Mouse (Mus musculus): ENCODE data around the gene Vav3.

Gene Vav3

DNA sequence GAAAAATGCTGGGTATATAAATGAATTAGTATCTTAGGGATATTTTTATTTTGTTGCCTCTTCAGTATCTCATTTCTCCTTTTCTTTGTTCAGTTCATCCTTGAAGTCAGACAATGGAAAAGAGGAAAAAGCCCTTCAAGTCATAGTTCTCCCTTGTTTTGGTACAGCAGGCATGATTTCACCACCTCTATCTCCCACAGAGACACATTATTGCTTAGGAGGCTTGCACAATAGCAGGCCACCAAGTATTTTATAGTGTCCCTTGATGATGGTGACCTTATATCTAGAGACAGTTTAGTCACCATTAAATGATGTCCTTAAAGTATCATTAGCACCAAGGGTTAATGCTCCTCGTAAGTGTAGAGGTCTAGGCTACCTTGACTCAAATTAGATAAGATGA, 171.4 kb downstream of the Vav3 start:
- DNase-seq (ENCODE audit: low spot score): no peak

DNA sequence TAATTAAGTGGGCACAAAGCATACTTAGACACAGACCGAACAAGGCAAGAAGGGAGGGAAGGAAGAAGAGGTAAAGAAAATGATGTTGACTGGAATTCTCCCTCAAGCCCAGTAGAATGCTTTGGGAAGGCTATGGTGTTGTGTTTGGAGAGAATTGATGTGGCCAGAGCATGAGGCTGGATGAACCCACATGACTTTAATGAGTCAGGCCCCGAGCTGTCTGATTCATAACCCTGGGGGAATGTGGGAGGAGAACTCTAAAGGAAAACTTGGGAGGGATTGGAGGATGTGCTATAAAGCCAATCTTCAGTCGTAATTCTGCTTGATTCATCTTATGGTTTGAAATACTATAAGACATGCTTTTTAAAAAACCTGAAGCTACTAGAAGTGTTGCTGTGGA, 175.0 kb downstream of the Vav3 start:
- no peak for DNase-seq (ENCODE audit: low spot score)

GRCm38 (mm10) chr3:109516372-109516771, 175.9 kb downstream of the Vav3 start:
- DNase-seq (ENCODE audit: low spot score): no peak

DNA sequence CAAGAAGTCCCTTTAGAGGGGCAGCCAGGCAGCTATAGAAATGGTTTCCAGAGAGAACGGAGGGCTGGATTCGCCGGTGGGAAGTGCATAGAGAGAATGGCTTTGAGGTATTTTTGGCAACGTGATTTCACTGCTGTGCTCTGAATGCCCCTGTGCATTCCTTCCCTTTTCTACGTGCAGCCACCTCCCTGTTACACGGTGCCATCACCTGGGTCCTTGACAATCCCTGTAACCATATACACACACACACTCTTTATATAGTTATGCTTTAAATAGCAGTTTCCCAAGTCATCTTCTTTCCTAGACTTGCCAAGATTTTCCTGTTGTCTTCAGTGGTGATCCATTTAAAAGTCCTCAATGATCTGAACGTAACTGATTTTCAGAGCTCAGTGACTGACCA, 181.7 kb downstream of the Vav3 start:
- no peak for DNase-seq (ENCODE audit: low spot score)

DNA sequence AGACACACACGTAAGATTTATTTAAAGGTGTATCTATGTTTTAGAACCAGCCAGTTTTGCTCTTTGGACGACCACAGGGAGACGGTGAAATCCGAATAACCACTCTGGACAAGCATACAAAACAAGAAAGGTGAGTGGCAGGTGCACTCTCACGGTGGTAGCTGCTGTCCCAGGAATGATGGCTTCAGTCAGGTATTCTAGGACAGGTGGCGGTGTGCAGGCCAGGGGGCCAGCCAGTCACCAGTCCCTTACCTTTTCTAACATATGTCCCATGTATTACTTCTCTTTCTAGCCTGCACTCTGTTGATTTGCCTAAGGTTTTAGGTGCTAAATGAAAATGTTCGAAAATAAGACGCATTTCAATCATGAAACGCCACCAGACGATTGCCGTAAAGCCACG, 185.4 kb downstream of the Vav3 start:
- no peak for DNase-seq (ENCODE audit: low spot score)

GRCm38 (mm10) chr3:109526246-109526645, 185.8 kb downstream of the Vav3 start:
- DNase-seq (ENCODE audit: low spot score): peak; percentile 65

- no peak for DNase-seq (ENCODE audit: low spot score)
These were observed 186.2 kb downstream of the Vav3 start for GRCm38 (mm10) chr3:109526651-109527050.

DNA sequence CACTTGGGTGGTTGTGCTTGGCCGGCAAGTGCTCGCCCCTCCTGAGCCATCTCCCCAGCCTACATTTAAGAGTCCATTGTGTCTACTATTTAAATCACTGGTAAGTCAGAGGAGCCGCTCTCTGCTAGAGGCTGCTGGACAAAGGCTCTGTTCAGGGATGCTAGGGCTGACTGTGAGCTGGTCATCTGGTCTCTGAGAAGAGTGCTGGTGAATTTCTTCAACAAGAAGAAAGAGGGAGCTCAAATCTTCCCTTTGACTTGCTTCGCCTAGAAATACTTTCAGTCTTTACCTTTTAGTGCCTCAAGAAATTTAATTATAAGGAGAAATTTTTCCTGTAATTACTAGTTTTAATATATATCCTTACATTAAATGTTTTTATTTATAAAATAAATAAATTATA, 188.2 kb downstream of the Vav3 start:
- no peak for DNase-seq (ENCODE audit: low spot score)

DNA sequence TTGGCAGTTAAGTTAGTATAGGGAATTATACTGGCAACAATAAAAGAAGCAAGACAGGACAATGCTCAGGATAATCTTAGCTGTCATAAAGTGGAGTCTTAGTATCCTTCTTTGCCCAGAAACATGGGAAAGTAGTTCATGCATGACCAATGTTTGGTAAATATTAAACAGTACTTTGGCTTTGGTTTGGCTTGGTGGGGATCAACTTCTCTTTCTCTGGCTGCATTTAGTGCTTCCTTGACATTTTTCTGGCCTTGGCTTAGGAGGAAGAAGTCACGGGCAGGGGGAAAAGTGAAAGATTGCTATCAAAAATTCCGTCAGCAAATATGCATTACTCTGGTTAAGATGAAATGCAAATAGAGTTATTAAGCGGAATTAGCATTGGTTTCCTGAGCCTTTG, 197.2 kb downstream of the Vav3 start:
- no peak for DNase-seq (ENCODE audit: low spot score)

DNA sequence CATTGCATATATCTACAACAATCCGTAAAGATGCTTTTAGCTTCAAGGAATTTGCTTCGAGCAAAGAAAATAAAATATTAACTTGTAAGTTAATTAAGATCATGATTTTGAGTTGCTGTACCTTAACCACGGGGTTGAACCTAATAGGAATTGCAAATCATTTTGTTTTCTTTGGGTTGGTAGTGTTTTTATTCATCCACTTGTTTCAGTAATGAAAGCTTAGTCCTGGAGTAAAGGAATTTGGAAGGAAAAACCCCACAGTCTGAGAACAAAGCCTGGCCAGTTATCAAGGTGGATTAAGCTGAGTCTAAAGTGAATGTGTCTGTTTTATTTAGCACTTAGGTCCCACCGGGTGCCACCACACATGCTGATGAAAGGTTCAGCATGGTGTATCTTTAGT, 199.6 kb downstream of the Vav3 start:
- no peak for DNase-seq (ENCODE audit: low spot score)

DNA sequence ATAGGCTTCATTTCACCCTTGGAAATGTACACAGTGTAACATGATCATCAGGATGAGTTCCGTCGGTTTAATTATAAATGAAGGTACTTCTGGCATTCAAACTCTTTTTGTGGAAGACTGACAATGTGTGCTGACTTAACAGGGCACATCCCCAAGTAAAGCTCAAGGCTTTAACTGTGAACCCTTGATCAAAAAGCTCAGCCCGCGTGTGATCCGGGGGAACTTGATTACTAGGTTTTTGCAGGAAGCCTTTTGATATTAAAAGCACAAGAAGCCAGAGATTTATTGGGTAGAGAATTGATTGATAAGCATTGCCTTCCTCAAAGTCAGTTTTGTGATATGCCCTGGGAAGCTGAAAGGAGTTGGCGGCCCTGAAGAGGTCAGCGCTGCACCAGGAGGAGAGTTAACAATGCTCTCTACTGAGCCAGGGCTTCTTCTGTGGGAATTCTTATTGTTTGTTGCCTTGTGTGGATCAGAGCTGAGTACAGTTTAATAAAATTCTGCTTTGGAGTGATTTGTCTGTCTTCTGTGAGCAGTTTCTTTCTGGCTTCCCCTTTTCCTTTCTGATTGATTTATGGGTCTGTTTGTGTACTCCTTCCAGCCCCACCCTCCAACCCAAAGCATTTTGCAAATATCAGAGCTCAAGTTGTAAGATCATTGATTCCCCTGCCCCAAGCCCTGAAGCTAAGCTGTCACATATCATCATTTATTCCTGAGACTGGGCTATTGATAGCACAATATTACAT, 204.2 kb downstream of the Vav3 start:
- DNase-seq (ENCODE audit: low spot score): no peak

- no peak for DNase-seq (ENCODE audit: low spot score)
These were observed 216.9 kb downstream of the Vav3 start for GRCm38 (mm10) chr3:109557329-109557728.

- DNase-seq (ENCODE audit: low spot score): no peak
These were observed 220.8 kb downstream of the Vav3 start for GRCm38 (mm10) chr3:109561295-109561694.

- DNase-seq (ENCODE audit: low spot score): no peak
These were observed 221.3 kb downstream of the Vav3 start for GRCm38 (mm10) chr3:109561776-109562175.

DNA sequence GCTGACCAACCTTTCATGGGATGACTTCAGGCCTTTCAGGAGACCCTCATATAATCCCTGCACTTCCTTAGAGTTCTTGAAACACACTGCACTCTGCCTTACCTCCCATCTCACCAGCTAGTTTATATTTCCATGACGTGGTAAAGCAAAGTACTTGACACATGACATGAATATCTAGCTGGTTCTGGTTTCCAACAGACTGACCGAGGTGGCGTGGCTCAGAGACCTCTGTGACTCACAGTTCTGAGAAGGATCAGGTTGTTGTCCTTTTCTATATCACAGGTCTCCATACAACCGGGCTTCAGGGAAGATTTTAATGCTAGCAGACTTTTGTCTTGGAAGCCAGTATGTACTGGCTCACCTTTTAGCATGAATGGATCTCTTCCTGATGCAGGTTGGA, 221.8 kb downstream of the Vav3 start:
- DNase-seq (ENCODE audit: low spot score): no peak

GRCm38 (mm10) chr3:109564443-109564842, 224.0 kb downstream of the Vav3 start:
- no peak for DNase-seq (ENCODE audit: low spot score)

- no peak for DNase-seq (ENCODE audit: low spot score)
These were observed 228.3 kb downstream of the Vav3 start for GRCm38 (mm10) chr3:109568542-109569265.

DNA sequence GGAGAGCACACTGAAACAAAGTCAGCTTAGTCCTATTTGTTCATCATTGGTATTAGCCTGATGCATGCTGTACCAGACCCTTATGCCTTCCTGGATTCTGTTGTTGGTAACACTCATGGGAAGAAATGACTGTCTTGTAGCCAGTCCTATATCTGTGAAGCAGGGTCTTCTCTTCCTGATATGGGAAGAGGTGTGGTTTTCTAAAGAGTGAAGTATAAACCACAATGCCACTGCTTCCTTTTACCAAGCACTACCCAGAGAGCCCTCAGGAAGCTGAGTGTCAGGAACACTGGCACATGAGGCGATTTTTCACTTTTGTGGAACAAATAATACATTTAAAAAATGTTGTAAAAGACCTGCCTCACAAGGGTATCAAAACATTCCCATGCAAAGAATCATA, 231.0 kb downstream of the Vav3 start:
- DNase-seq (ENCODE audit: low spot score): no peak

GRCm38 (mm10) chr3:109572871-109573270, 232.4 kb downstream of the Vav3 start:
- no peak for DNase-seq (ENCODE audit: low spot score)

- no peak for DNase-seq (ENCODE audit: low spot score)
These were observed 233.2 kb downstream of the Vav3 start for GRCm38 (mm10) chr3:109573549-109574146.

- DNase-seq (ENCODE audit: low spot score): no peak
These were observed 233.7 kb downstream of the Vav3 start for GRCm38 (mm10) chr3:109574161-109574560.

DNA sequence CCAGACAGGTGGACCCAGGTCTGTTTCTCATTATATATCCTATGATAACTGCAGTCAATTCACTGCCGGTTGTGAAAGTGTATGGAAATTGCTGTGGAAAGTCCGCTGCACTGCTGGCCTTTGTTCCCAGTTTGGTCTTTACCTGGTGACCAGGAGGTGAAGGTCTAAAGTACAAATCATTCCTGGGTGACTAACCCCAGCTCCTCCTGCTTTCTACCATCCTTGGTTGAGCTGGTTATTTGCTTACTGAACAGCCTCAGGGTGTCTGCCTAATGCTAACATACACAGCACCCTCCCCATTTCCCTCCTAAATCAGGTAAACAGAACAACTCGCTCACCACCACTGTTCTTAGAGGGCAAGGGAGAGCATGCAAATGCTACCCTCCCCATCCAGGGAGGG, 237.9 kb downstream of the Vav3 start:
- DNase-seq (ENCODE audit: low spot score): no peak

GRCm38 (mm10) chr3:109578983-109579382, 238.5 kb downstream of the Vav3 start:
- DNase-seq (ENCODE audit: low spot score): no peak
